Mouse (Mus musculus) cerebellum, adult 2 months (tissue): Measurements from ENCODE around the gene Hps4.

Source experiments
- CTCF ChIP-seq: fragments of 200-500 bp; IDR thresholded peaks from 2 replicates; pipeline ENCODE4 v1.5.1; 2011; ENCODE audit warnings: low read depth, mild to moderate bottlenecking, control low read depth, low read length, moderate library complexity, borderline replicate concordance; ENCODE audit not compliant: insufficient read depth
- POLR2A ChIP-seq: fragments of 200-500 bp; IDR thresholded peaks from 2 replicates; pipeline ENCODE4 v1.6.1; 2011; ENCODE audit warnings: low read length, control low read depth, borderline replicate concordance; ENCODE audit not compliant: insufficient read depth

DNA sequence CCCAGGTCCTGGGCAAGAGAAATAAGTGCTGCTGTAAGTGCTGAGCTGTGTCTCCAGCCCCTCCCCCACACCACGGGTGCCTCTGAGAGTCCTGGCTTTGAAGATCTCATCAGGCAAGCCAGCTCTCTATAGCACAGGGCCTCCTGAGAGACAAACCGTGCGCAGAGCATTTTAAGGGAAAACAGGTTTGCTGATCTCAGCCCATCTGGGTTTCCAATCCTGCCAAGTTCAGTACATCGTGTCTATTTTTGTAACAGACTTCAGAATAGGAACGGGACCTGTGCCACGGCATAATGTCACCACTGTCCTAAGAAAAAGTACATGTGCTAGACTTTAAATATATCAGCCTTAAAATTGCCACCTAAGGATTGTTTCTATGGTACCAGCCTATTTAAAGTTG lies 21.9 kb upstream of the Hps4 start:
- no peak for TF ChIP-seq POLR2A
- TF ChIP-seq CTCF = no peak
